Mouse (Mus musculus): ENCODE measurements around the gene 2310030G06Rik.

Gene 2310030G06Rik

DNA sequence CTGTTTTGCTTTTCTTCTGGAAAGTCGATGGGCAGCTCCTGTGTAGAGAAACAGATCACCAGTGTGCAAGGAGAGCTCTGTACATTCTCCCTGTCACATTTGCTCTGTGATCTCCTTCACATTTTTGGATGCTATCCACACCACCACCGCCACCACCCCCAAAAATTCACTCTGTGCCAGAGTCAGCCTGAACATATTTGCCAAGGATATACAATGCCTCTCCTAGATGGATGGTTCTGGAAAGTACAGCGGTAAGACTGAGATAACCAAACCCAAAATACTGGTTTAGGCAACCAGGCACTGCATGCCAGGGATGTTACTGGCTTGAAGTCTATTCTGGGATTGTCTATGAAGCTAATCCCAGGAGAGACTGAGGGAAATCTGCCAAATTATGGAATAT, 4.1 kb downstream of the 2310030G06Rik start:
- DNase-seq (ENCODE audit: low spot score) = no peak

DNA sequence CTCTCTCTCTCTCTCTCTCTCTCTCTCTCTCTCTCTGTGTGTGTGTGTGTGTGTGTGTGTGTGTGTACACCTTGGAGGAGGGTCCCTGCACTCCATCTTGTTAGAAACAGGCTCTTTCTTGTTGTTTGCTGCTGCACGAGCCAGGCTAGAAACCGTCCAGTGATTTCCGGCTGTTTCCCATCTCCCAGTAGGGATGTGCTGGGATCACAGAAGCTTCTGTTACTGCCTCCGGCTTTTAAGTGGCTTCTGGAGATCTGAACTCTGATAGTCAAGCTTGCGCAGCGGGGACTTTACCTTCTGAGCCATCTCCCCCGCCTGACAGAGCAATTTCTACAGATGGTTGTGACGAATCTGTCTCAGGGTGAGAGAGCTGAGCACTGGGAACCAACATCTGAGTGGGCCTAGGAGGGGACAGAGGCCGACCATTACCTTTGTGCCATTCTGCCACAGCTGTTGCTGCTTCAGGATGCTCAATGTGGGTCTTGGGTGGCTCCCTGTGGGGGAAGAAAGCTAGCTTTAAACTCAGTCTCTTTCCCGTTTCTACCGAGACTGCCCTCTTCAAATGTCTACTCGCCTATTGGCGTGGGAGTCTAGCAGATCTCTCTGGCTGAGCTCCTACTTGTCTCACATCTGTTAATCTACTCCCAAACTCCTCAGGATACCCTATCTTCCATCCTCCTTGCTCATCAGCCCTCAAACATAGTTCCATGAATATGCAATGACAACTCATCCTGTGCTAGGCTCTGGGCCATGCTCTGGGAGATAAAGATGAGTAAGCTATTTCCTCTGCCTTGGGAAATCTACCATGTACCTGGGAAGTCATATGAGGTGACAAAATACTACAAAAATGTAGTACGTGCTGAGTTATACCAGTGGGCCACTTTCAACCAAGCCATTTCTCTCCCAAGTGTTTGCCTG, 5.2 kb downstream of the 2310030G06Rik start:
- DNase-seq (ENCODE audit: low spot score) = no peak

DNA sequence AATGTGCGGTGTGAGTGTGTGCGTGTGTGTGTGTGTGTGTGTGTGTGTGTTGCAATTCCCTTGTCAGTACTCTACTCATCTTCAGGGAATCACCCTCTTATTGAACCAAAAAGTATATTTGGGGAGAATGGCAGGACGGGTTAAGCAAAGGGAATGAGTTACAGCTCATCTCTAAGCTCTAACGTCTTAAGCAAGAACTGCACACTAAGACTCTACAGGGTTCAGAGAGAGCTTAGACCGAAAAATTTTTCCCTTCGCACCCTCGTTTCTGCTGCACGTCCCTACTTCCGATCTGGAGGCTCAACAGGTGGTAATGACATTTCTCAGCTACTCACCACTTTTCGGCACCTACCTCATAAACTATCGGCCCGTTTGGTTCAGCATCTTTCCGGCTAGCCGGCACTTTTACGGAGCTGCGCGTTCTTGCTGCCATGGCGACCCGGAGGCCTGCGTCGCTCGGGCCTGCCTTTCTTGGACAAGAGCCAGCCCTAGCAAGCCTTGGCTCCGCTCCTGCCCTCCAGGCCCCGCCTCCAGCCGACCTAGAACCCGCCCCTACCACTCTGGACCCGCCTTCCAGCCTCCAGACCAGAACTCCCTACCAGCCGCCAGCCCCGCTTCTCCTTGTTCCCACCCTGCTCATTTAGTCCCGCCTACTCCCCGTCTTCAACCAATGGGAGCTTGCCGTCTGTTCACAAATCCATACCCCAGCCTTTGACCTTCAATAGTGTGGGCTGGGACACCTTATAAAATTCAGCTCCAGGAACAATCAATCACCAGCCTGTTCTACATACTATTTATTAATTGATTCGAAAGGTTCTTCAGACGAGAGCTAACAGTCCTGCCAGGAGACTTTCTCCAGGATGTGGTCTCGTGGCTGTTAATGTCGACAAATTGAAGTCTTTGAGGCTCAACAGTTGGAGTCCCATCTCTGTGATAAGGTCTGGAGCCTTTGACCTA, 7.1 kb downstream of the 2310030G06Rik start, which contains the start of gene Dixdc1:
TSS of gene Dixdc1 (minus strand) at position 604 of the 957 bp plus-strand sequence.
- DNase-seq (ENCODE audit: low spot score) = peak; percentile 96

DNA sequence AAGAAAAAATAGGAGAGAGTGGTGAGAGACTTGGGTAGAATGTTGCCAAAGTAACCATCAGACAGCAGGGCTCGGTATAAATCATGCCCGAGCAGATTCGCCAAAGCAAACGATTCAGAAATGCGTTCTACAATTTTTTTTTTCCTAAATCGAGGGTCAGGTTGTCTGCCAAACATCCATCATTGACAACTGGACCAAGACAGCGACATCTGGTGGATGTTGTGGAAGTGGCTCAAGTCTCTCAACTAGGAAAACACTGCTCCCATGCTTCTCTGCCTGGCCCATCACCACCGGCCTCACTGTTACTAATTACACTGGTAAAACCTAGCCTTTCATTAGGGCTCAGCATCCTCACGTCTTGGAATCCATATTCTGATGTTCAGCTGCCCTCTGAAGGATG, 11.3 kb downstream of the 2310030G06Rik start:
- no peak for DNase-seq (ENCODE audit: low spot score)

DNA sequence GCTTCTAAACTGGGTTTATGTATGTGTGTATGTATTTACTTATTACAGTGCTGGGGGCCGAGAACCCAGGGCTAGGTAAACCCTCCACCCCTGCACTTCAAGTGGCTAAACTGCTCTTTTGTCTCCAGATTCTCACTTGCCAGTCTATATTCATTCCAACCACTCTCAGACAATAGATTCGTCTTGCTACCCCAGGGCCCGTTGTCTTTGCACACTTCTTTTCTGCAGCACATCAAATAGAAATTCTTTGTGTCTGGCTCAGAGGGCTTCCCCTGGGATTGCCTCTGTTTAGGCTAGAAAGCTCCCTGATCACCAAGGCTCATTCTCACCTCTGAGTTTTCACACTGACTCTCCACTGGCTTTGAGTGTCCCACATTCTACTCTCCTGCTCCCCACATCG, 13.8 kb downstream of the 2310030G06Rik start:
- DNase-seq (ENCODE audit: low spot score) = no peak

DNA sequence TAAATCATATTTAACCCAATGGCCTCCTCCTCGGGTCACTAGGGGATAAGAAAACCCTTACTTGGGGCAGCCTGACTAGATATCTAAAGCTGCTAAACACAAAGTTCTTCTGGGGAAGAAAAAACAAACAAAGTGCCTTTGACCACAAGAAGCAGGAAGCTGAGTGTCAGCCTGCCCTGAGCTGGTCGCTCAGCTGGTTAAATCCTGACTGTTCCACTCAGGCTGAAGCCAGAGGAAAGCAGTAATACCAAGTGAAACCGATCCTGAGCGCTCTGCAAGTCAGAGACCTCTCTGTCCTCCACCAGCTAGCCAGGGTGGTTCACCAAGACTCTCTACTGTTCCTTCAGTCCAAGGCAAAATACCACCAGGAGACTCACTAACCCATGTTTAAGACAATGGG, 16.7 kb downstream of the 2310030G06Rik start:
- DNase-seq (ENCODE audit: low spot score) = no peak

DNA sequence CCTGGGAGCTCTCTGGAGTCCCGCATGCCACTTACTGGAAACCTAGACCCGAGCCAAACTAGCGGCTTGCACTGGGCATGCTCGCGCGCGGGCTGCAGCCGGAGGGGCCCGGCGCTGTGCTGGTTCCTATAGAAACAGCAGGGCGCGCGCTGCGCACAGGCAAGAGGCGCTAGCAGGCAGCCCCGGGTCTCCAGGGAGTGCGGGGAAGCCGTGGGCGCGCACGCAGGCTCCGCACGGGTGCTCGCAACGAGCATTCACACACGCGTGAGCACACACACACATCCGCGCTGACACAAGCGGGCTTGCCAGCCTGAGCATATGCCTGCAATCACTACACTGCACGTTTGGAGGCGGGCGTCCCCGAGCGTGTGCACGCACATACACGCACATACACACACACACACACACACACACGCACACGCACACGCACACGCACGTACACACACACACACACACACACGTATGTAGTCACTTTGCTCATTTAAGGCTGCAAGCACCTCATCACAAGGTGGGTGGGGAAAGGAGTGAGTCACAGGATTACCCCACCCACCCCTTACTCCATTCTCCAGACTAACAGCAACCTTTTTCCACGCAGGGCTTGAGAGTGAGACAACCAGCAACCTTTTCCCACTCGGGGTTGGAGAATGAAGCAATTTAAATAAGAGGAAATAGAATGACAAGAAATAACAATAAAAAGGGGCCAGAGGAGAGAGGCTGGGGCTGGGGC, 18.2 kb downstream of the 2310030G06Rik start:
- DNase-seq (ENCODE audit: low spot score) = peak; percentile 79

DNA sequence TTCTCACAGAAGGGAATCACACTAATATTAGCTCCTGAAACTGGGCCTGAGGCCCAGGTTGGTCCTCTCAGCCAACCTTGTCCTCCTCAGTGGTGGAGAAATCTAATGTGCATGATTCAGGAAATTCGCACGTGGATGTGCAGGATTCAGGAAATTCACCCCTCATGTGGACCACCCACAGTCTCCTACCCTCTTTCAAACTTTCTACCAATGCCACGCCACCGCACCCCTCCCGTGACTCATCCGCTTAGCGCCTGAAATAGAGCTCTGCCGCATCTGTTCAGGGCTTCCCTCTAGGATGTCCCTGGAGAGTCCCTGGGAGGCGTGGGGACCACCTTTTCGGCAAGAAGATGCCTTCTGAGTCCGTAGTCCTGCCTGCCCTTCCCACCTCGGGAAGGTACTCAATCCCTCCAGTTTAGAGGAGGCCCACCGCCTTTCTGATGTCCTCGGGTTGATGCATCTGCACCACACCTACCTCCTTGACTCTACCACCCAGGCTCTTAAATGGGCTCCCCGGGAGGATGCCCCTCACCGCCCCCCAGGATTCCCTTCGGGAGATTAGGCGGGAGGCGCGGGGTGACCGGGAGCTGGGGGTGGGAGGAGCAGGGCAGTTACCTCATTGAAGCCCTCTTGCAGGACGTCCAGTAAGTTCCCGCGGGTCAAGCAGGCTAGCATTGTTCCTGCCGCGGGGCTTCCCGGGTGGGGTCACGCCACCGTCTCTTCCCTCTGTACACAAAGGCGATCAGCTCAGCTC, 19.0 kb downstream of the 2310030G06Rik start:
- no peak for DNase-seq (ENCODE audit: low spot score)

DNA sequence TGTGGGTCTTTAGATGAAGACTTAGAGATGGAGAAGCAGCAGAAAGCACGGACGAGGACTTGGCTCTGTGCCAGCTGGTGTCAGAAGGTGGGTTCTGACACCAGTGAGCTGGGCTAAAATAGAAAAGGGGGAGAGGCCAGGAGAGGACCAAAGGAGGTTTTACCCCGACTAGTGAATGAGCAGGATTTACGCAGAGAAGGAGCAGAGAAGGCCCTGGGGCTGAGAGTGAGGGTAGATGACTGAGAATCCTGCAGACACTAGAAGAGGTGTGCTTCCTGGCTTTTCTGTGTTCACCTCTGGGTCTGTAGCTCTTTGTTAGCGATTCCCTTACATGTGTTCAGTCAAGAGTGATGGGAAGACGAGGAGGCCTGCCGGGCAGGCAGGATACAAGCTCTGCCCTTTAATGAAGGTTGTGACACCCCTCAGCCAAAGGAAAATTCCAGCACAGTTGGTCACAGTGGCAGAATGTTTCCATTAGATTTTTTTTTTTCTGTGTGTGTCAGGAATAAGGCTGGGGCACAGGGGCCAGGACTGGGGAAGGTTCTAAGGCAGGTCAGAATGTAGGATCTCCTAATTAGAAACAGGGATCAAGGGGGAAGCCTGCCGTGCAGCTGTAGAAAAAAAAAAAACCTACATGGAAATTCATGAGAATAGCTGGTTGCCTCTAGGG, 20.3 kb downstream of the 2310030G06Rik start:
- DNase-seq (ENCODE audit: low spot score) = no peak

DNA sequence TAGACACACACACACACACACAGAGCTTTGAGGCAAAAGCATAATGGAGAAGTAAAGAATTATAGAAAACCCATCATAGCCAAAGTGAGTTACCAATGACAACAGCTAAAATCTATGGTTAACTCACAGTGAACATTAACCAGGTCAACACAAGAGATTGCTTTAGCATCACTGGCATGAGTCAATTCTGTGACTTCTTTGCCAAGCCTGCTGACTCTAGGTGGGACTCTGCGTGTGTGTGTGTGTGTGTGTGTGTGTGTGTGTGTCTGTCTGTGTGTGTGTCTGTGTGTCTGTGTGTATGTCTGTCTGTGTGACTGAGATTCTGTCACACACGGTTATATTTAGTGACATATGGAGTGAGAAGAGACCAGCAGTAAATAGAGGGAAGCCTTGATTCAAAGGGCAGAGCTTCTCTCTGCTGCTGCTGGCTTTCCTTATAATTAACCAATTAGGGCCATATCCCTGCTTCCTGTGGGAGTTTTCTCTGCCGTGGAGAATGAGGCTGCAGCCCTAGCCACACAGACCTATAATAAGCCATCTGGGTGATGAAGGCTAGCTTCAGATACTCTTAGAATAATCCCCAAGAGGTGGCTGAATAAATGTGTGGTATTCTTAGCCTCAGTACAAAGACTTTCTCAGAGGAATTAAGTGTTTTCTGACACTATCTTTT, 21.5 kb downstream of the 2310030G06Rik start:
- no peak for DNase-seq (ENCODE audit: low spot score)

DNA sequence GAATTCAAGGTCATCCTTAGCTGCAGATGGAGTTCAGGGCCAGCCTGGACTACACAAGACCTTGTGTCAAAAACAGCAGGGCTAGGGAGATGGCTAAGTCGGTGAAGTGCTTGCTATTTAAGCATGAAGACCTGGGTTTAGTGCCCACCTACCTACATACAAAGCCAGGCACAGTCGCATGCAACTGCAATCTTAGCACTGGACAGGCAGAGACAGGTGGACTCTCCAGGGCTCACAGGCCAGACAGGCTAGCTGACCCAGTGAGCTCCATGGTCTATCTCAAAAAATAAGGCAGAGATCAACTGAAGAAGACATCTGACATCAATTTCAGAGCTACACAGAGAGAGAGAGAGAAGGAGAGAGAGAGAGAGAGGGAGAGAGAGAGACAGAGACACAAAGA, 22.2 kb downstream of the 2310030G06Rik start:
- DNase-seq (ENCODE audit: low spot score) = no peak

DNA sequence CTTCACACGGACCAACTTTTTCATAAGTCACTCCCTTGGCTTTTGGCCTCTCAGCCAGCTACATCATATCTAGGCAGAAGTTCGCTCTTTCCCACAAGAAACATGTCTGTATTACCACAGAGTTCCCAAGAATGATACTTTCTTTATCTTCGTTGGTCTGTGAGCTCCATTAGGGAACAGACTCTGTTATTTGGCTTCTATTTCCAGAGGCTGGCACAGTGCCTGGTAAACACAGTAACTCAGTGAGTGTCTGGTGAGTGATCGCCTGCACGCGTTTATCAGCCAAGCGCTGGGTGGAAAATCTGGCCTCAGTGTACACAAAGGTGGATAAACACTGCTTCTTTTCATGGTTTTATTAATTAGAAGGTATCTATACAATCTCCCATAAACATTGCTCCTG, 22.9 kb downstream of the 2310030G06Rik start:
- peak; percentile 50 for DNase-seq (ENCODE audit: low spot score)

DNA sequence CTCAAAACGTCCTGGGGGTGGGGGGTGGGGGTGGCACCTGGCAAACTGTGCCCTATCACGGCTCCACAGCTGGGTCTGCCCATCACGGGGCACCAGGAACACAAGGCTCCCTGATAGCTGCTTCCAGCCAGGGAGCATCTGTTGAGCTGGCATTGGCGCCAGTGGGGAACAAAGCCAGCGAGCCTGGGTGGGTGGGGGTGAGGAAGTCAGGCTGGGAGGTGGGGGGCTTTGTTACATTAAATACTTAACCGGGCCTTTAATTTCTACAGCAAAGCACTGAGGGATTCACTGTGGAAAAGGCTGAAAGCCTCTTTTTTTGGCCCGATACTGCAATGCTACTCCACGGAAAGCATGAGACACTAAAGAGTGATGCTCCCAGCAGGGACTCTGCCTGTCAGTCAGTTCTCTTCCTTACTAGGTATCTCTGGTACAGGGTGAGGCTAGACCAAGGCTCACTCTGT, 23.9 kb downstream of the 2310030G06Rik start:
- no peak for DNase-seq (ENCODE audit: low spot score)

DNA sequence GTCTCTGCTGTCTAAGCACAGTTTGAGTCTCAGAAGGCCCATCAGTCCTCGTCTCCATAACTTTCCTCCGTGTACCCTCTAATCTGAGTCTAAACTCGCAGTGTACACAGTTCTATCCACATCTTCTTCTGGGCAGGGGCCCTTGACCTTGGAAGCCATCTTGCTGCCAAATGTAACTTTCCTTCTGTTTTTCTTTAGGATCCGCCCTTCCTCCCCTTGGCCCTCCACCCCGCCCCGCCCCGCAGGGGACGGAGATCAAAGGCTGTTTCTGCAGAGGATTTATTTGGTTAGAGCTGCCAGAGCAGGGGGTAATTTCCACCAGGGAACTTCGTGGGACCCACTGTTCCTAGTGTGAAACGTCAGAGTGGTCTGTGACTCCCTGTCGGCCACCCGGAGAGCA, 25.3 kb downstream of the 2310030G06Rik start:
- DNase-seq (ENCODE audit: low spot score) = no peak

DNA sequence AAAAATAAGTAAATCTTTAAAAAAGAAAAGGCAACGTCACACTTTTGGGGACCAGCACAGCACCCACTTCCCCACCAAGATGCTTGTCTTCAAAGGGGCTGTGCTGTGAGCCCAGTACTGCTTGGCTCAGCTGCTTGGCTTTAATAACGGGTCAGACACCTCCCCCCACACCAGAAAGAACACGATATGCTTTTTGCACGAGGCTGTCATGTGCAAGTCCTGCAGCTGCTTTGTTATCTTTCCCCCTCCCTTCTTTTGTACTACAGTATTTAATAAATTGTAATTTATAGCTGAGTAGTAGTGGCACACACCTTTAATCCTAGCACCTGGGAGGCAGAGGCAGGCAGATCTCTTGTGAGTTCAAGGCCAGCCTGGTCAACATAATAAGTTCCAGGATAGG, 27.5 kb downstream of the 2310030G06Rik start:
- DNase-seq (ENCODE audit: low spot score) = no peak

DNA sequence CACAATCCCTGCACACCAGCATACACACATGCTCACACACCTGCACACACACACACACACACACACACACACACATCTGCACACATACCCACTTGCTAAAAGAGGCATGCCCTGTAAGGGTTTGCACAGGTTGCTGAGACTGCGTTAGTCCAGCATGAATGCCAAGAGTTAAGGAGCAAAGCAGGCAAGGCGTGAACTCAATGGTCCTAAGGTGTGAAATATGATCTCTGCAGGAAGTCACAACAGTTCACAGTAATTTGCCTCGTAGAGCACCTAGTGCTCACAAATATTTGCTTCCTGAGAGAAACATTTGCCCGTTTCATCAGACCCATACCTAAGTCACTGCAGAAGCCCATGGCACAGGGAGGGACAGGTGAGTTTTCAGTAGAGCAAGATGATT, 32.1 kb downstream of the 2310030G06Rik start:
- DNase-seq (ENCODE audit: low spot score) = no peak

DNA sequence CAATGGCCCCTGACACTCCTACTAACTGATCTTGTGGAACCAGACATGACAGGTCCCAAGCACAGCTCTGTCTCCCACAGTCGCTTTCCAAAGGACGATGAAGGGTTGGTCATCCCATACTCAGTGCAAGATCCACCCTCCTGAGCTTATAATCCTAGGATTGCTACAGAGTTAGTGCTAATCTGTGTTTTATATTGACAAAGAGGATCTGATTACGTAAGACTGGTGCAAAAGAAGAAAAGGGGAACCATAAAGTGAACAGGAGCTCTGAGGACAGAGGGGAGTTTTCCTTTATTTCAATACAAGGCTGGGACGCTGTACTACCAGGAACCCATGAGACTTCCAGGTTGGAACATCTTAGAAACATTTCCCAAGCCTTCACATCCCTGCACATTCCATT, 35.0 kb downstream of the 2310030G06Rik start:
- DNase-seq (ENCODE audit: low spot score) = no peak

DNA sequence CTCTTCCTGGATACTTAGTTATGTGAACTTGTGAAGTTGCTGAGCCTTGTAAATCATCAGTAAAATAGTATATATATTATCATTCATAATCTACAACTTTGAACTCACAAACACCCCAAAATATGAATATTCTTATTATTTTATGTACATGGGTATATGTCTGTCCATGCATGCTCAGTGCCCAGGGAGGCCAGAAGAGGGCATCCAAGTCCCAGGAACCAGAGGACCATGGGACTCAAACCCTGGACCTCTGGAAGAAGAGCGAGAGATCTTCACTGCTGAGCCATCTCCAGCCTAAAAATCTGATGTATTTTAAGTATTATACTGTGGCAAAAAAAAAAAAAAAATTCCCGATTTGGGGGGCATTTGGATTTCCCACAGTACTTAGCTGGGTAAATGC, 37.2 kb downstream of the 2310030G06Rik start:
- peak; percentile 28 for DNase-seq (ENCODE audit: low spot score)

DNA sequence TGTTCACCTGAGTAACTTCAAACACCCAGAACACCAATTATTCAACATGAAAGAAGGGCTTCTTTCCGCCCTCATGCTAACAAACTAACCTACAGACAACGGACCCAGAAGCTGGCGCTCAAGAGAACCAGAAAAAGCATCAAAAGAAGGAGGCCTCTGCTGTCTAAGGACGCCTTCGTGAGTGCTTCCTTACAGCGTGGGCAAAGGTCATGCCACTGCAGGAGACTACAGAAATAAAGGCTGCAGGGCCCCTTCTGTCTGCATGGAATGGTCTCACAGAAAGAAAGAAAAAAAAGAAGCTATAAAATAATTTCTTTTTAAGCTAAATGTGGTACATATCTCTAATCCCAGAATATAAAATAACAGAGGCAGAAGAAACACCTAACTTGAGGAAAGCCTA, 41.4 kb downstream of the 2310030G06Rik start:
- no peak for DNase-seq (ENCODE audit: low spot score)
